Mouse (Mus musculus) thymus, adult 2 months (tissue): ENCODE data around the gene Chmp6. TPM values are rescaled to one million over a fixed set of nuclear protein-coding genes. Genes with fewer than 3 reads are reported as not detected.

Experiments used
- DNase-seq: peaks from one replicate; pipeline ENCODE4 v3.0.0; 2021
- H3K27ac ChIP-seq: fragments of 200-500 bp; 2 replicates; pipeline ENCODE4 v1.5.1; 2012; ENCODE audit warnings: low read length, control low read depth; ENCODE audit not compliant: control insufficient read depth, insufficient read depth
- H3K27me3 ChIP-seq: fragments of 200-500 bp; 2 replicates; pipeline ENCODE4 v1.6.1; 2012; ENCODE audit warnings: mild to moderate bottlenecking, low read length, moderate library complexity, mixed read lengths; ENCODE audit not compliant: control insufficient read depth, insufficient read depth
- H3K36me3 ChIP-seq: fragments of 200-500 bp; 2 replicates; pipeline ENCODE4 v1.6.1; 2012; ENCODE audit warnings: mild to moderate bottlenecking, low read length, moderate library complexity; ENCODE audit not compliant: control insufficient read depth, insufficient read depth
- H3K4me1 ChIP-seq: fragments of 200-500 bp; replicated peaks from 2 replicates; pipeline ENCODE4 v1.6.1; 2012; ENCODE audit warnings: low read length; ENCODE audit not compliant: control insufficient read depth, insufficient read depth
- H3K4me3 ChIP-seq: fragments of 200-500 bp; 2 replicates; pipeline ENCODE4 v1.5.1; 2012; ENCODE audit warnings: mild to moderate bottlenecking, low read length, control low read depth, moderate library complexity; ENCODE audit not compliant: control insufficient read depth, insufficient read depth
- CTCF ChIP-seq: fragments of 200-500 bp; IDR thresholded peaks from 2 replicates; pipeline ENCODE4 v1.5.1; 2012; ENCODE audit warnings: mild to moderate bottlenecking, control low read depth, low read length, moderate library complexity, borderline replicate concordance; ENCODE audit not compliant: control insufficient read depth, poor library complexity, insufficient read depth; ENCODE audit errors: extremely low read depth
- POLR2A ChIP-seq: fragments of 200-500 bp; IDR thresholded peaks from 2 replicates; pipeline ENCODE4 v1.6.1; 2012; ENCODE audit warnings: mild to moderate bottlenecking, low read length, control low read depth, moderate library complexity; ENCODE audit not compliant: control insufficient read depth, poor library complexity, insufficient read depth; ENCODE audit errors: extremely low read depth
- WGBS: fragments of 180-500 bp; shearing (Covaris S2); methylation state at CpG from one replicate; pipeline ENCODE4 v1.1.7; 2018; 5-methylcytosine and 5-hydroxymethylcytosine counted together
- polyA plus RNA-seq: library from polyadenylated mRNA; depleted of rRNA; stranded (reverse); fragments of >200 nt; gene quantifications from 2 replicates; pipeline ENCODE4 v1.2.3, GENCODE M21; 2012

The Chmp6 gene
- polyA plus RNA-seq, 1 experiment = 59.2 TPM

DNA sequence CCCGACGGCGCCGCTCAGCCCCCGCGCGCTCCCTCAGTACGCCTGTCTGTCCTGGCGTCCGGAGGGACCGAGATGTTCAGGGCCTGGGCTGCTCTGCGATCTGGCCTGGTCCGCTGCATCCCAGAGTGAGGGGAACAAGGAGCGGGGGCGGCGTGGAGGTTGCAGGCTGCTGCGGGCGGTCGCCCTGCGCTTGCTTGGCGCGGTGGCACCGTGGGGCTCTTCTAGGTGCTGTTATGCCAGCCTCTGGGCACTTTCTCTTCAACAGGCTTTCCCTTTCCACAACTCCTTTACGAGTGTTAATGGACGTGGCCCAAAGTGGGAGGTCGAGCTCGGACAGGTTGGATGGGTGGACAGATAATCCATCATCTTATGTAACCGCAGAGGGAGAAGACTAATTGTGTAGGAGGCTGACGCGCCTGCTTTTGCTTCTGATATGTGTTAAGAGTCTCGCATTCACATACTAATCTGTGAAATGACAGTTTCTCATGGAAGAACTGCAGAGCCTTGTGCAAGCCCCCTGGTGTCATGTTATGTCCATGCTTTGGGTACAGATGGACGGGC is 30.3 kb downstream of the Chmp6 start:
- no peaks in the 10 kb centered on the region for H3K36me3 ChIP-seq
- peak overlapping the region; percentile 68 for H3K4me3 ChIP-seq
- 4% methylated on average over 32 of the region's 32 CpGs for WGBS
- TF ChIP-seq POLR2A = no peak
- TF ChIP-seq CTCF = no peak
- H3K27me3 ChIP-seq = no peaks in the 10 kb centered on the region
- peaks cover 41% of the 10 kb centered on the region for H3K4me1 ChIP-seq
- H3K27ac ChIP-seq = no peak overlapping the region
- DNase-seq = peak; percentile 45

DNA sequence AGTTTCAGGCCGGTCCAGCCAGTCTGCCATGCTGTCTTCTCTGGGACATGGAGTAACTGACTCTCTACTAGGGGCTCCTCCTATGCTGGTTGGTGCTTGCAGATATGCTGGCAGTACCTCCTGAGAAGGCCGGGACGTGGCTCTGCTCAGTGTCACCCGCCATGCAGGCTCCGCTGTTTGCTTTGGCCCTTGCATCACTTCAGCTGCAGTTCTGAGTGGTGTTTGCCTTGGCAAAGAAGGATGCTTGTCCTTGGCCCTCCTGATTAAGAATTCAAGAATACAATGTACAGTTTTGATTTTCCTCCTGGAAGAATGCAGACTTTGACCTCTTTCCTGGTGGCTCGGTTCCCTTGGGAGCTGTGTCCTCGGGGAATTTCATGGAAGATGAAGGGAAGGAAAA is 32.1 kb downstream of the Chmp6 start:
- Histone ChIP-seq H3K36me3 (no peaks in the 10 kb centered on the region), H3K4me3 (no peak overlapping the region), H3K4me1 (peaks cover 29% of the 10 kb centered on the region), H3K27ac (no peak overlapping the region), H3K27me3 (no peaks in the 10 kb centered on the region)
- DNase-seq = no peak
- TF ChIP-seq CTCF (no peak), POLR2A (no peak)
- 90% methylated on average over 7 of the region's 7 CpGs for WGBS

DNA sequence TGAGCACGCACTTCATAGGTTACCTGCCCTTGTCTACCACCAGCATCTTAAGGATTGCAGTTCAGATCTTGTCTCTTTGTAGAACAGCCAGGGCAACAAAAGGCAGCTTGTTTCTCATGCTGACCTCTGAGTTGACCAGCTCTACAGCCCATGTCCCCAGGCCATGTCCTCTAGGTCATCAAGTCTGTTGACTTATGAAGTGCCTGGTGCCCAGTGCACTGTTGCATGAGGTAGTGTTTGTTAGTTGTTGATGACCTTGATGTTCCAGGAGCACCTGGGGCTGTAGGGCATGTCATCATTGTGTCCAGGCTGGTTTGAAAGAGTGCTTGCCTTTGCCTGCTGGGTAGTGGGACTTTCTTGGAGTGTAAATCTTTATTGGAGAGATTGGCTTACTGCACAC is 34.2 kb downstream of the Chmp6 start:
- no peak overlapping the region for H3K4me3 ChIP-seq
- 100% methylated on average over 1 of the region's 1 CpGs for WGBS
- DNase-seq = no peak
- peaks cover 17% of the 10 kb centered on the region for H3K4me1 ChIP-seq
- no peaks in the 10 kb centered on the region for H3K27me3 ChIP-seq
- H3K27ac ChIP-seq = no peak overlapping the region
- H3K36me3 ChIP-seq = no peaks in the 10 kb centered on the region
- no peak for TF ChIP-seq POLR2A
- no peak for TF ChIP-seq CTCF

DNA sequence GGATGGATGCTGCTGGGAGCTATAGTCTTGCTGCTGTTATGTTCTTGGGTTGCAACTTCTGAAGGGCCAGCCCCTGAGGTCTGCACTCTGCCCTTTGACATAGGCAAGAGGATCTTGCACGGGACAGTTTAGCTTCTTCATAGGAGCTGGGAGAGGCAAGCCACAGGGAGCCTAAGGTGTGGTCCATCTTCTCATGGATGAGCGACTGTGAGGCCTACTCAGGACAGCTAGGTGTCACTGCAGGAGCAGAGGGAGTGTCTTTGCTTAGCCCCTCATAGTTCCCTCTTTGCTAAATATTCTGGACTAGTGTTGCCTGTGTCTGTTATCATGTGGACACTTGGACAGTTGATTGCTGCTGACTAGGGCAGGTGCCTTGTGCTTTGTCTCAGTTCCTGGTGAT is 34.7 kb downstream of the Chmp6 start:
- no peak overlapping the region for H3K27ac ChIP-seq

DNA sequence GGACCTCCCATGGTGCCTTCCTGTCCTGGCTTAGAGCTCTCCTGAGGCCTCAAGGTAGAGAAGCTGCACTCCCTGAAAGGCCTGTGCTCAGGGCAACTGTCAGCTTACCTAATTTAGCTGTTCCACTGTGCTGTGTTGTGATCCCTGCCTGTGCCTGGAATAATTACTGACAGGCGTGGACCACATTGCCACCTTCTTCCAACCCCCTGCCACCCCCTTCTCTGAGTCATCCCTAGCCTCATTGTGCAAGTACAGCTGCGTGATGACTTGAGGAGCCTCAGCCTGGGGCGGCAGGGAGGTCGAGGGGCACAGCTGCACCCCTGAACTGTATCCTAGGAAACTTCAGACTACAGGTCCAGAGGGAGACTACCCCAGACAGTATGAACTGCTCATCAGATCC is 35.1 kb downstream of the Chmp6 start:
- Histone ChIP-seq H3K27me3 (no peaks in the 10 kb centered on the region), H3K4me1 (peaks cover 17% of the 10 kb centered on the region), H3K4me3 (no peak overlapping the region), H3K27ac (no peak overlapping the region), H3K36me3 (no peaks in the 10 kb centered on the region)
- TF ChIP-seq CTCF = no peak
- TF ChIP-seq POLR2A = no peak
- 77% methylated on average over 4 of the region's 4 CpGs for WGBS
- no peak for DNase-seq

More for the DNA sequence above, 34.7 kb downstream of the Chmp6 start:
- no peak for DNase-seq
- no peak overlapping the region for H3K4me3 ChIP-seq
- peaks cover 17% of the 10 kb centered on the region for H3K4me1 ChIP-seq
- TF ChIP-seq CTCF (no peak), POLR2A (no peak)
- no peaks in the 10 kb centered on the region for H3K27me3 ChIP-seq
- WGBS = 87% methylated on average over 2 of the region's 2 CpGs
- no peaks in the 10 kb centered on the region for H3K36me3 ChIP-seq

DNA sequence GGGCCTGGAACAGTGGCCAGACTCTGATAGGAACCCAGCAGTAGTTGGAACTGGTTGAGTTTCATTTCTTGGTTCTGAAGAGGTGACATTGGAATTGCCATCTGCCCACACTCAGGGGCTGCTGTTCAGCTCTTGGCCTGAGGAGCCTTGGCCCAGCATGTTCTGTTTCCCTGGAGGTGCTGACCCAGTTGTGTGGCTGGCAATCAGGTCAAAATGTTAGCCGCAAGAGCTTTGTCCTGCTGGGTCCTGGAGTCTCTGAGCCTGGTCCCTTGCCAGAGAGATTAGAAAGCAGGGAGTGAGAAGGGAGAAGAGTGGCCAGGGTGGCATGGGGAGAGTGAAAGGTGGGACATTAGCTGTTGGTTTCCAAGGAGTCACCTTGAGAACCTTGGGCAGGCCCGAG is 35.6 kb downstream of the Chmp6 start:
- Histone ChIP-seq H3K4me3 (no peak overlapping the region), H3K36me3 (no peaks in the 10 kb centered on the region), H3K4me1 (peaks cover 13% of the 10 kb centered on the region), H3K27me3 (no peaks in the 10 kb centered on the region), H3K27ac (no peak overlapping the region)
- WGBS = 96% methylated on average over 2 of the region's 2 CpGs
- no peak for DNase-seq
- TF ChIP-seq POLR2A (no peak), CTCF (no peak)

DNA sequence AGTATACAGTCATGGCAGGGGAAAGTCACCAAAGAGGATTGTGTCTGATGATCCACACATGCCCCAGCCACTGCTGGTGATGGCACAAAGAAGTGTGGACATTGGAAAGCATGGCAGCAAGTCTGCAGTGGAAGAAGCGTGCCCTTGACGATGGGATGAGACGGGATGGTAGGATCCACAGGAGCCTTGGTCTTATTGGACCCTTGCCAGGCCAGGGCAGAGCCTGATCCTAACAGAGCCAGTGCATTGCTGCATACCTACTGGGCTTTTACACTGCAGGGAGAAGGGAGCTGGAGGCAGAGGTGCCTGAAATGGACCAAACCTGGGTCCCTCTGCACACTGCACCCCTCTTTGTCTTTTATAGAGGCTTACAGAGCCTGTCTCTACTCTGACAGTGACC is 37.3 kb downstream of the Chmp6 start:
- DNase-seq = no peak
- Histone ChIP-seq H3K27ac (no peak overlapping the region), H3K36me3 (no peaks in the 10 kb centered on the region), H3K4me3 (no peak overlapping the region), H3K27me3 (no peaks in the 10 kb centered on the region), H3K4me1 (peaks cover 11% of the 10 kb centered on the region)
- TF ChIP-seq POLR2A (no peak), CTCF (no peak)
- WGBS = 97% methylated on average over 3 of the region's 3 CpGs
